Mouse (Mus musculus) kidney, embryonic 15.5 days (tissue): ENCODE data around the gene Sectm1a. TPM values are rescaled to one million over a fixed set of nuclear protein-coding genes. Genes with fewer than 3 reads are reported as not detected.

Experiments used
- ATAC-seq: fragments of 200-750 bp; cut with Nextera tagmentation; replicated peaks from 2 replicates; pipeline ENCODE4 v1.8.0; 2017; ENCODE audit warnings: moderate TSS enrichment; ENCODE audit not compliant: low FRiP score
- H3K27ac ChIP-seq: fragments of 300-500 bp; sonication (generic); 2 replicates; pipeline ENCODE4 v1.5.1; 2015; ENCODE audit warnings: mild to moderate bottlenecking, inconsistent platforms
- H3K27me3 ChIP-seq: fragments of 300-500 bp; sonication (generic); 2 replicates; pipeline ENCODE4 v1.6.1; 2015; ENCODE audit warnings: inconsistent platforms
- H3K36me3 ChIP-seq: fragments of 300-500 bp; sonication (generic); 2 replicates; pipeline ENCODE4 v1.6.1; 2015; ENCODE audit warnings: inconsistent platforms
- H3K4me1 ChIP-seq: fragments of 300-500 bp; sonication (generic); 2 replicates; pipeline ENCODE4 v1.6.1; 2015; ENCODE audit warnings: inconsistent platforms
- H3K4me2 ChIP-seq: fragments of 300-500 bp; sonication (generic); 2 replicates; pipeline ENCODE4 v1.6.1; 2015; ENCODE audit warnings: moderate library complexity, mild to moderate bottlenecking, inconsistent platforms
- H3K4me3 ChIP-seq: fragments of 300-500 bp; sonication (generic); replicated peaks from 2 replicates; pipeline ENCODE4 v1.5.1; 2015; ENCODE audit warnings: mild to moderate bottlenecking, inconsistent platforms
- H3K9ac ChIP-seq: fragments of 300-500 bp; sonication (generic); 2 replicates; pipeline ENCODE4 v1.6.1; 2015; ENCODE audit warnings: mild to moderate bottlenecking, inconsistent platforms
- H3K9me3 ChIP-seq: fragments of 300-500 bp; sonication (generic); replicated peaks from 2 replicates; pipeline ENCODE4 v1.6.1; 2016; ENCODE audit warnings: inconsistent platforms
- WGBS: fragments of 180-500 bp; shearing (Covaris S2); methylation state at CpG from one replicate; pipeline ENCODE4 v1.1.7; 2015; ENCODE audit warnings: mixed read lengths; 5-methylcytosine and 5-hydroxymethylcytosine counted together
- polyA plus RNA-seq: library from polyadenylated mRNA; unstranded; fragments of >200 nt; fragmentation: Nextera tagmentation; extraction: Ambion mirVana; gene quantifications from 2 replicates; pipeline ENCODE4 v1.2.1, GENCODE M21; 2015

Gene Sectm1a
- polyA plus RNA-seq, result 0.34 TPM in 1 of 2 replicates, not detected in the other

DNA sequence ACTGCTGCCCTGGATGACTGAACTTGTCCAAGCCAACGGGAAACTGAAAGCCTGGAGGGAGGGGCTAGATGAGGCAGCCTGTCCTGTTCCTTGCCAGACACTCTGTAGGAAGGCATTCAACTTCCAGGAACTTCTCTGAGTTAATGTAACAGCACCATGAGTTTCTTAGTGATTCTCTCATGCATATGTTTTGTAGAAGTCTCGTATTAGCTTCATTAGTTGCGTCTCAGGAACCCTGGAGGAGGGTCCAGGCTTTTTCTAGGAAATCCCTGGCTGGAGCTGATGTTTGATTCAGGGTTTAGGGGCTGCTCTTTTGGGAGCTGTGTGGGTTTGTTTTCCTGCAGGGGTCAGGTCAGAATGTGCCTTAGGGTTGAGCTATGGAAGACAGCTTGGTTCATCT lies at the start of gene Sectm1a:
TSS of gene Sectm1a (minus strand) at position 101 of the 400 bp plus-strand sequence.
- no peaks in the 10 kb centered on the region for H3K36me3 ChIP-seq
- H3K27ac ChIP-seq, result no peak within 1 kb of the TSS
- H3K9me3 ChIP-seq, result no peaks in the 10 kb centered on the region
- H3K27me3 ChIP-seq, result no peaks in the 10 kb centered on the region
- 58% methylated on average over 3 of the region's 3 CpGs for WGBS
- no peak for ATAC-seq
- H3K4me1 ChIP-seq, result peaks cover 10% of the 10 kb centered on the region; the same call in 1 of the 2 replicates
- H3K4me2 ChIP-seq, result no peak within 1 kb of the TSS
- no peak within 1 kb of the TSS for H3K9ac ChIP-seq
- H3K4me3 ChIP-seq, result no peak within 1 kb of the TSS

- H3K9me3 ChIP-seq, result no peaks in the 10 kb centered on the region
- ATAC-seq, result no peak
- H3K4me1 ChIP-seq, result no peaks in the 10 kb centered on the region
- no peak overlapping the region for H3K4me2 ChIP-seq
- no peaks in the 10 kb centered on the region for H3K27me3 ChIP-seq
- no peak overlapping the region for H3K9ac ChIP-seq
- no peak overlapping the region for H3K27ac ChIP-seq
- whole genome bisulfite sequencing, result 66% methylated on average over 1 of the region's 1 CpGs
- no peak overlapping the region for H3K4me3 ChIP-seq
- H3K36me3 ChIP-seq, result no peaks in the 10 kb centered on the region
These were observed 48.6 kb upstream of the Sectm1a start for GRCm38 (mm10) chr11:121129616-121130015.

- H3K27ac ChIP-seq, result no peak overlapping the region
- ATAC-seq, result no peak
- H3K4me2 ChIP-seq, result no peak overlapping the region
- no peaks in the 10 kb centered on the region for H3K36me3 ChIP-seq
- H3K27me3 ChIP-seq, result no peaks in the 10 kb centered on the region
- no peak overlapping the region for H3K4me3 ChIP-seq
- H3K9me3 ChIP-seq, result no peaks in the 10 kb centered on the region
- H3K4me1 ChIP-seq, result no peaks in the 10 kb centered on the region
- no peak overlapping the region for H3K9ac ChIP-seq
- 89% methylated on average over 3 of the region's 3 CpGs for WGBS
These were observed 46.4 kb upstream of the Sectm1a start for GRCm38 (mm10) chr11:121127441-121127840.

DNA sequence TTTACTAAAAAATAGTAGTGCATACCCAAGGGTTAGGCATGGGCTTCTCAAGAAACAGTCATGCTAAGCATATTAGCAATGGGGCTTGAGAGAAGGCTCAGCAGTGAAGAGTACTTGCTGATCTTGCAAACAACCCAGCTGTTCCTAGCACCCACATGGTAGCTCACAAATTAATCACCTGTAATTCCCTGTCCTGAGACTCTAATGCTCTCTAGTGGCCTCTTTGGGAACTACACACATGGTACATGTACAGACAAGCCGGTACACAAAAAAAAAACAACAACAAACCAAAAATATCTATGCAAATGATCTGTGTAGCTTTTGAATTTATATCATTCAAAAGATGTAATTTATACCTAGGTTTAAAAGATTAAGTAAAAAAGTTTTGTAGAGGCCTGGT lies 45.4 kb upstream of the Sectm1a start:
- 80% methylated on average over 1 of the region's 1 CpGs for WGBS

GRCm38 (mm10) chr11:121125522-121126172 lies 44.6 kb upstream of the Sectm1a start:
- Histone ChIP-seq H3K4me3 (no peak overlapping the region), H3K27ac (no peak overlapping the region), H3K4me2 (no peak overlapping the region), H3K9ac (no peak overlapping the region), H3K4me1 (no peaks in the 10 kb centered on the region), H3K27me3 (no peaks in the 10 kb centered on the region), H3K9me3 (no peaks in the 10 kb centered on the region), H3K36me3 (no peaks in the 10 kb centered on the region)
- ATAC-seq, result no peak
- WGBS, result 82% methylated on average over 3 of the region's 3 CpGs

More for the DNA sequence above, 45.4 kb upstream of the Sectm1a start:
- ATAC-seq, result no peak
- no peaks in the 10 kb centered on the region for H3K9me3 ChIP-seq
- H3K4me3 ChIP-seq, result no peak overlapping the region
- no peaks in the 10 kb centered on the region for H3K4me1 ChIP-seq
- no peak overlapping the region for H3K9ac ChIP-seq
- no peak overlapping the region for H3K27ac ChIP-seq
- H3K4me2 ChIP-seq, result no peak overlapping the region
- no peaks in the 10 kb centered on the region for H3K36me3 ChIP-seq
- no peaks in the 10 kb centered on the region for H3K27me3 ChIP-seq

- H3K4me2 ChIP-seq, result no peak overlapping the region
- H3K27me3 ChIP-seq, result no peaks in the 10 kb centered on the region
- no peaks in the 10 kb centered on the region for H3K36me3 ChIP-seq
- no peak overlapping the region for H3K9ac ChIP-seq
- WGBS, result 86% methylated on average over 4 of the region's 4 CpGs
- no peak overlapping the region for H3K27ac ChIP-seq
- ATAC-seq, result no peak
- H3K9me3 ChIP-seq, result no peaks in the 10 kb centered on the region
- H3K4me1 ChIP-seq, result no peaks in the 10 kb centered on the region
- no peak overlapping the region for H3K4me3 ChIP-seq
These were observed 42.4 kb upstream of the Sectm1a start for GRCm38 (mm10) chr11:121123438-121123837.

DNA sequence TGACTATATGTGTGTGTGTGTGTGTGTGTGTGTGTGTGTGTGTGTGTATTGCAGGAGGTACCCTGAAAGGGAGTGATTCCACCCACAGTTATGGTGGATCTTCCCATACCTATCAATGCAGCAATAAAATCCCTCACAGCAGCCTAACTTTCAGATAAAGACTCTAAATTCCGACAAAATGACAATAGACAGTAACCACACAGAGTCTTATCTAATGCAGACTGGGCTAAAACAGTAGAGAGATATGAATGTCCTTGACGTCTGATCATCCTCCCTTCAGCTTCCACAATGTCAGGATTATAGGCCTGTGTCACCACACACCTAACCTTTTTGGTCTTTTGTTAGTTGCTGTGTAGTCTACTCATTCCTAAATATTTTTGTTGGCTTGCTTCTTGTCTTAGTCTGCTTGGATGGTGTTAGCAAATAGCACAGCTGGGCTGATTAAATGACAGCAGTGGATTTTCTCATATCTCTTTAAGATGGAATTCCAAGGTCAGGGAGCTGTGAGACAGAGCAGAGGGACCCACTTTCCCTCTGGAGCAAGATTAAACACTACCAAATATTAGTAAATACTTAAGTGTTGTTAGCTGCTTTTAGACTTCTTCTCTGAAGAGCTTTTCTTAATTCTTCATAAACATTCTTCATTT lies 41.1 kb upstream of the Sectm1a start:
- Histone ChIP-seq H3K27ac (no peak overlapping the region), H3K27me3 (no peaks in the 10 kb centered on the region), H3K36me3 (no peaks in the 10 kb centered on the region), H3K4me3 (no peak overlapping the region), H3K4me1 (no peaks in the 10 kb centered on the region), H3K9ac (no peak overlapping the region), H3K4me2 (no peak overlapping the region), H3K9me3 (no peaks in the 10 kb centered on the region)
- ATAC-seq, result no peak
- 61% methylated on average over 2 of the region's 2 CpGs for WGBS

DNA sequence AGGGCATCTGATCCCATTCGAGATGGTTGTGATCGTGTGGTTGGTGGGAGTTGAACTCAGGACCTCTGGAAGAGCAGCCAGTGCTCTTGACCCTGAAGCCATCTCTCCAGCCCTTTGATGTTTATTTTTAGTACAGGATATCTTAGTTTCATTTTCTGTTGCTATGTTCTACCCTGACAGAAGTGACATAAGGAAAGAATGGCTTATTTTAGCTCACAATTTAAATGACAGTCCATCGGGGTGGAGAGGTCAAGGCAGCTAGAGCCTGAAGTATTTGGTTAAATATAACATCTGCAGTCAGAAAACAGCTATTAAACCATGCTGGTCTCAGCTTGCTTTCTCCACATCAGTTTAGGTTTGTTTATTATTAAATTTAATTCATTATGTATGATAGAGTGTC lies 40.1 kb upstream of the Sectm1a start:
- WGBS, result 56% methylated on average over 3 of the region's 3 CpGs
- no peak for ATAC-seq
- no peak overlapping the region for H3K27ac ChIP-seq

DNA sequence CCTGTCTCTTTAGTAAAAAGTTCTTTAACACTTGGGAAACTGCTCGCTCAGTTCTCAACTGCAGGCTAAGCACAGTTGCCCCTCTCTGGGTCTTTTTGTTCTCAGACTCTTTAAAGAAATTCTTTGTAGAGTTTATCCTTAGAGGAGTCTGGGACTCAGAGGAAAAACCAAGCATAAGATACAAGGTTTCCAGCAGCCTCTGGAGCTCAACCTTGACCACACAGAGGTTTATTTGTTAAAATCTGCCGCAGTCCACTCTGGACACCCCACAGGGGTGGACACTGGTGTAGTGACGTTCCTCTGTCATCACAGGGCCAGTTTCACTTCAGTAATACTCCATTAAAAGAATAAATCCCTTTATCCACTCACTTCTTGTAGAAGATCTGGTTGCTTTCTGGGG lies 37.6 kb upstream of the Sectm1a start, which contains the start of gene Tex19.2:
TSS of gene Tex19.2 (minus strand) at position 101 of the 400 bp plus-strand sequence.
- H3K9ac ChIP-seq, result no peak within 1 kb of the TSS
- no peak within 1 kb of the TSS for H3K4me2 ChIP-seq
- no peak within 1 kb of the TSS for H3K4me3 ChIP-seq
- no peaks in the 10 kb centered on the region for H3K9me3 ChIP-seq
- H3K27ac ChIP-seq, result no peak within 1 kb of the TSS
- H3K27me3 ChIP-seq, result no peaks in the 10 kb centered on the region
- 93% methylated on average over 3 of the region's 3 CpGs for WGBS
- no peaks in the 10 kb centered on the region for H3K4me1 ChIP-seq
- no peak for ATAC-seq
- no peaks in the 10 kb centered on the region for H3K36me3 ChIP-seq

More for the DNA sequence above, 40.1 kb upstream of the Sectm1a start:
- Histone ChIP-seq H3K4me1 (no peaks in the 10 kb centered on the region), H3K9me3 (no peaks in the 10 kb centered on the region), H3K27me3 (no peaks in the 10 kb centered on the region), H3K4me3 (no peak overlapping the region), H3K9ac (no peak overlapping the region), H3K4me2 (no peak overlapping the region), H3K36me3 (no peaks in the 10 kb centered on the region)

- WGBS, result 91% methylated on average over 18 of the region's 18 CpGs
- no peaks in the 10 kb centered on the region for H3K27me3 ChIP-seq
- H3K9ac ChIP-seq, result no peak overlapping the region
These were observed 37.1 kb upstream of the Sectm1a start for GRCm38 (mm10) chr11:121118106-121118505.

GRCm38 (mm10) chr11:121112091-121112775 lies 31.2 kb upstream of the Sectm1a start:
- H3K4me3 ChIP-seq, result no peak overlapping the region
- H3K4me2 ChIP-seq, result no peak overlapping the region
- H3K36me3 ChIP-seq, result no peaks in the 10 kb centered on the region
- H3K9ac ChIP-seq, result no peak overlapping the region
- H3K4me1 ChIP-seq, result peaks cover 4% of the 10 kb centered on the region; the same call in 1 of the 2 replicates
- WGBS, result 74% methylated on average over 5 of the region's 5 CpGs
- no peak for ATAC-seq
- no peak overlapping the region for H3K27ac ChIP-seq
- H3K27me3 ChIP-seq, result no peaks in the 10 kb centered on the region
- H3K9me3 ChIP-seq, result no peaks in the 10 kb centered on the region

More at GRCm38 (mm10) chr11:121118106-121118505, 37.1 kb upstream of the Sectm1a start:
- no peak for ATAC-seq
- Histone ChIP-seq H3K4me1 (no peaks in the 10 kb centered on the region), H3K27ac (no peak overlapping the region), H3K9me3 (no peaks in the 10 kb centered on the region), H3K4me2 (no peak overlapping the region), H3K36me3 (no peaks in the 10 kb centered on the region), H3K4me3 (no peak overlapping the region)

DNA sequence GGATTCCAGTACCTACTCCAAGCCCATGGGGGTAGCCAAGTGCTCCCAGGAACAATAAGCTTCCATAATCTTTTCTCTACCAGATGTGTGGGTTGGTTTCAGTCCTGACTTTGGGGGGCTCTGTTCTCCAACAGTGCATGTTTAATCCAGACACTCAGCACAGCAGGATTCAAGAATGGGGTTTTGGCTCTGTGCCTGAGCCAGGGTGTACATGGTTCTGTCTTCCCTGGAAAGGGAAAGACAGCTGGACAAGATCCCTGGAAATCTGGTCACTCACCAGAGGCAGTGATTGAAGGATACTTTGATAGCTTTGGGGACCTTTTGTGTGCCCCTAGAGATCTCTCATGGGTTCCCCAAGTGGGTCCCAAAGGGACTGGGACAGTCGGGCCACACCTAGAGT lies 30.6 kb upstream of the Sectm1a start:
- Histone ChIP-seq H3K4me3 (no peak overlapping the region), H3K36me3 (no peaks in the 10 kb centered on the region), H3K4me2 (no peak overlapping the region), H3K9me3 (no peaks in the 10 kb centered on the region), H3K27me3 (no peaks in the 10 kb centered on the region), H3K4me1 (peaks cover 4% of the 10 kb centered on the region; the same call in 1 of the 2 replicates), H3K27ac (no peak overlapping the region), H3K9ac (no peak overlapping the region)
- 88% methylated on average over 1 of the region's 1 CpGs for WGBS
- ATAC-seq, result no peak
